Mouse (Mus musculus) myocyte (in vitro differentiated cells): ENCODE results near the gene Col4a6.

ENCODE experiments used
- CEBPB ChIP-seq: IDR thresholded peaks from 2 replicates; pipeline ENCODE4 v1.6.1; 2011; ENCODE audit warnings: mild to moderate bottlenecking, moderate library complexity; ENCODE audit not compliant: poor library complexity, insufficient read depth, severe bottlenecking
- MYOG ChIP-seq, 3 experiments: IDR thresholded peaks; one replicate each; pipeline ENCODE4 v1.6.1; 2011; ENCODE audit warnings: control low read depth in 2 of 3, low read depth in 2 of 3, mild to moderate bottlenecking in 2 of 3; ENCODE audit not compliant: insufficient read length in 2 of 3, control insufficient read depth in 1 of 3, insufficient read depth in 1 of 3
- POLR2A ChIP-seq: IDR thresholded peaks from one replicate; pipeline ENCODE4 v1.6.1; 2011; ENCODE audit warnings: low read depth, mild to moderate bottlenecking, control low read depth, moderate library complexity; ENCODE audit not compliant: insufficient read length
- POLR2AphosphoS2 ChIP-seq: IDR thresholded peaks from one replicate; pipeline ENCODE4 v1.6.1; 2011; ENCODE audit warnings: low read depth, control low read depth; ENCODE audit not compliant: insufficient read length
- SRF ChIP-seq: IDR thresholded peaks from one replicate; pipeline ENCODE4 v1.6.1; 2011; ENCODE audit warnings: low read depth; ENCODE audit not compliant: control insufficient read depth, insufficient read length
- TCF12 ChIP-seq: IDR thresholded peaks from one replicate; pipeline ENCODE4 v1.6.1; 2011; ENCODE audit warnings: mild to moderate bottlenecking, control low read depth; ENCODE audit not compliant: poor library complexity, insufficient read depth, severe bottlenecking
- USF1 ChIP-seq: IDR thresholded peaks from one replicate; pipeline ENCODE4 v1.6.1; 2011; ENCODE audit warnings: low read depth, mild to moderate bottlenecking, control low read depth, moderate library complexity

- TF ChIP-seq POLR2A, result no peak
- TF ChIP-seq USF1, result no peak
- no peak for TF ChIP-seq SRF
- TF ChIP-seq CEBPB, result no peak
- TF ChIP-seq TCF12, result no peak
- no peak for TF ChIP-seq POLR2AphosphoS2
- no peak for TF ChIP-seq MYOG (IDR thresholded peaks at IDR 0.05; ENCODE audit: control insufficient read depth in 1 of 3, insufficient read depth in 1 of 3, insufficient read length in 2 of 3, low read depth in 2 of 3)
Observed at GRCm38 (mm10) chrX:141436780-141437179, 37.1 kb downstream of the Col4a6 start.
